Mouse (Mus musculus) MEL (cell line): ENCODE results near the gene Hoxa5.

Experiments
- CHD2 ChIP-seq: IDR thresholded peaks from 2 replicates; pipeline ENCODE4 v1.6.1; 2011; ENCODE audit warnings: low read length, improper control_type of control experiment
- CTCF ChIP-seq, 3 experiments: IDR thresholded peaks in 2 of 3; conservative IDR thresholded peaks in 1 of 3; 2 replicates each; pipeline ENCODE4 v1.5.1; 2011 to 2012; ENCODE audit warnings: low read length in 3 of 3, low read depth in 2 of 3, mild to moderate bottlenecking in 2 of 3, improper control_type of control experiment in 1 of 3, inconsistent platforms in 1 of 3, mixed read lengths in 1 of 3, moderate library complexity in 1 of 3; ENCODE audit not compliant: control insufficient read depth in 1 of 3, insufficient read depth in 1 of 3, poor library complexity in 1 of 3, severe bottlenecking in 1 of 3
- GATA1 ChIP-seq: IDR thresholded peaks from 2 replicates; pipeline ENCODE4 v1.6.1; 2011; ENCODE audit warnings: low read depth, low read length, improper control_type of control experiment
- HCFC1 ChIP-seq: IDR thresholded peaks from 2 replicates; pipeline ENCODE4 v1.6.1; 2012; ENCODE audit warnings: low read depth, mild to moderate bottlenecking, inconsistent platforms, low read length, improper control_type of control experiment, moderate library complexity
- MAZ ChIP-seq: IDR thresholded peaks from 2 replicates; pipeline ENCODE4 v1.6.1; 2012; ENCODE audit warnings: low read depth, mild to moderate bottlenecking, inconsistent platforms, low read length, improper control_type of control experiment
- MXI1 ChIP-seq: IDR thresholded peaks from 2 replicates; pipeline ENCODE4 v1.6.1; 2011; ENCODE audit warnings: mild to moderate bottlenecking, low read depth, low read length, improper control_type of control experiment
- POLR2A ChIP-seq, 2 experiments: IDR thresholded peaks; 2 replicates each; pipeline ENCODE4 v1.6.1; 2011 to 2012; ENCODE audit warnings: low read length in 2 of 2, mild to moderate bottlenecking in 2 of 2, control low read depth in 1 of 2, improper control_type of control experiment in 1 of 2, low read depth in 1 of 2, moderate library complexity in 1 of 2; ENCODE audit not compliant: control insufficient read depth in 1 of 2, insufficient read depth in 1 of 2, poor library complexity in 1 of 2
- POLR2AphosphoS2 ChIP-seq: IDR thresholded peaks from 2 replicates; pipeline ENCODE4 v1.6.1; 2011; ENCODE audit warnings: low read length, improper control_type of control experiment

- TF ChIP-seq GATA1: no peak
- TF ChIP-seq CTCF (IDR thresholded peaks at IDR 0.05 in 2 of 3, conservative IDR thresholded peaks at IDR 0.05 in 1 of 3; ENCODE audit: control insufficient read depth in 1 of 3, insufficient read depth in 1 of 3, low read depth in 2 of 3, low read length in 3 of 3, poor library complexity in 1 of 3, severe bottlenecking in 1 of 3): no peak
- no peak for TF ChIP-seq MAZ
- TF ChIP-seq HCFC1: no peak
- TF ChIP-seq POLR2A (IDR thresholded peaks at IDR 0.05; ENCODE audit: control insufficient read depth in 1 of 2, insufficient read depth in 1 of 2, low read depth in 1 of 2, low read length in 2 of 2, poor library complexity in 1 of 2): no peak
- no peak for TF ChIP-seq POLR2AphosphoS2
- no peak for TF ChIP-seq MXI1
- TF ChIP-seq CHD2: no peak
Measured at GRCm38 (mm10) chr6:52233546-52234427, 29.4 kb upstream of the Hoxa5 start.
